Mouse (Mus musculus) adrenal gland, adult 2 months (tissue): ENCODE results near the gene Akr1c19. TPM values are rescaled to one million over a fixed set of nuclear protein-coding genes. Genes with fewer than 3 reads are reported as not detected.
A peak's percentile ranks its signal among the peaks of the same experiment; 100 is the strongest.

Experiments used
- DNase-seq: peaks from one replicate; pipeline ENCODE4 v3.0.0; 2021
- polyA plus RNA-seq: library from polyadenylated mRNA; depleted of rRNA; stranded (reverse); fragments of >200 nt; gene quantifications from 2 replicates; pipeline ENCODE4 v1.2.3, GENCODE M21; 2012; rRNA removed
- total RNA-seq, 2 experiments: library from RNA; stranded (reverse); gene quantifications; 2 replicates each; pipeline ENCODE4 v1.2.3; 2021

Gene Akr1c19
- total and polyA plus RNA-seq, 3 experiments: 0.69 TPM; not detected in 1

DNA sequence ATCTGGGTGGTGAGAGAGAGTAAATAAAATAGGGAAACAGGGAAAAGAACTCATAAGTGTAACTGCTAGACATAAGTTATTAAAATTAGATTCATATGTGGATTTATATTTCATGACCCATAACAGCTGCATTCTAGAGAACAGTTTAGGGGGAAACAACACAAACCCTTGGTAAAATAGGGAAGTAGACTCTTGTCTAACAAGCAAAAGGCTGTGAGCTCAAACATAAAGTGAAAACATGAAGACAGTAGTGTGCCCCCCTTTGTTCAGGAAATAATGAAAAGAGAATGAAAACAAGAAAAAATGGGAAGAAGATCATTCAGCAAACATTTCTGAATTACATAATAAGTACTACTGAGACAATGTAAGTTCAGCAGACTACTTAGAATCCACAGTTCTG lies 42.4 kb downstream of the Akr1c19 start:
- no peak for DNase-seq

DNA sequence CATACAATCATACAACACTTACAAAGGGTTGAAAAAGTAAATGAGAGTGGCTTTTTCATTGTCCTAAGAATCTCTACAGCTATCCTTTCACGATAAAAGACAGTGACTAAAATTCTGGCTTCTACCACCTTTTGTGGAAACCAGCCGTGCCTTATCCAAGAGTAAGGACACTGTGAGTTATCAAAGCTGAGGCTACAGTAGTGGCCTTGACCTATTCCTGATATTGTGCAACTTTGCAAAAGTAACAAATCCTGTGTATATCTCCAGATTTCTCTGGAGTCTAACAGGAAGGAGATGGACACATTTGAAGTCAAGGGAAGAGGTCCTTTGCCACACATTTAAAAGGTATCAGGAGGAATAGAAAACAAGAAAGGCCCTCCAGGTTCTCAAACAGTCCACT lies 49.0 kb downstream of the Akr1c19 start:
- peak; percentile 32 for DNase-seq

DNA sequence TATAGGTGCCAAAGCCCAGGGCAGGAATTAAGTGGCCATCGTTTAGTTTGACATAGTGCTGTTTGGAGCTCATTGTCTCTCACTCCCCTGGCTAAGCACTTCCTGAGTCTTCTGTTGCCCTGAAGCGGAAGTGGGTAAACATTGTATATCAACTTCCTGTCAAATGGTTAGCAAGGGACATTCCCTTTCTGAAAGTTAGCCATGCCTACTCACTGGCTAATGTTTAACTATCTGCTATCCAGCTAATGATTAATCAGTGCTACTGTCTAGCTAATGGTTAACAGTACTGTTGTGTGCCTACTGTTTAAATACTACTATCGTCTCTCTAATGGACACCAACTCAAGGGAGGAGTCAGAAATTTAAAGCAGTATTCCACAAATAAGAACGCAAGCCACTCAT lies 50.8 kb downstream of the Akr1c19 start, which contains the start of gene Akr1c12:
Akr1c12 (minus strand) TSS at position 150 of the 400 bp plus-strand sequence.
- DNase-seq: no peak

DNA sequence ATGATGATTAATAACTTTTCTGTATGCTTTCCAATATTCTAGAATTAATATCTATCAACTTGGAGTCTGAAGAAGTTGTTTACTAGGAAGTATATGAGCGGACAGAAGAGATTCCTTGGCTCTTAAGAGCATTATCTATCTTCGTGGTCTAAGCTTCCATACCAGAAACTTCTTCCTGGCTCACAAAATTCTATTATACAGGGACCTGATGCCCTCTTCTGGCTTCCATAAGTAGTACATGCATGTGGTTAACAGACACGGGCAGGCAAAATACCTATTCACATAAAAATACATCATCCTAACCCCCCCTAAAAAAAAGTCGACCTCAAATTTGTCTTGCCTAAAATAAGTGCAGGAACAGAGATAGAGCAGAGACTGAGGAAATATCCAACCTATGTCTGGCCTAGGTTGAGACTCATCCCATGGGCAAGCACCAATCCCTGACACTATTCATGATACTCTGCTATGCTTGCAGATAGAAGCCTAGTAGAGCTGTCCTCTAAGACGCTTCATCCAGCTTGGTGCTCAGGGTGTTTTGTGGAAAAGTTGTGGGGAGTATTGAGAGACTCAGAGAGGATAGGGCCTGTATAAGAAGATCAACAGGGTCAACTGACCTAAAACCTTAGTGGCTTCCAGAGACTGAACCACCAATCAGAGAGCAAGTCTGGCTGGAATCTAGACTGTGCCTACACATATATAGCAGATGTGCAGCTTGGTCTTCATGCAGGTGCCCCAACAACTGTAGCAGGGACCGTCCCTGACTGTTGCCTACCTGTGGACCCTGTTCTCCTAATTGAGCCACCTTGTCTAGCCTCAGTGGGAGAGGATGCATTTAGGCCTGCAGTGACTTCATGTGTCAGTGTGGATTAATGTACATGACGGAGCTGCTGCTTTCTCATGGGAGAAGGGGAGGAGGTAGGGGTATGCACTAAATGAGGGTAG lies 53.2 kb downstream of the Akr1c19 start:
- peak; percentile 43 for DNase-seq

GRCm38 (mm10) chr13:4296991-4297390 lies 68.5 kb downstream of the Akr1c19 start:
- DNase-seq: no peak

Other genes with a start within 250 kb of the Akr1c19 start
- gene Akr1c14, start 179.7 kb upstream of the Akr1c19 start, total RNA-seq: 1 to 10 TPM in 1 of 2 experiments, under 1 TPM in 1; 0.69 to 2.4 TPM
- 0.04 and 0.07 TPM in 2 replicates for gene Akr1c14, start 179.7 kb upstream of the Akr1c19 start, polyA plus RNA-seq
- gene Akr1c18, start 78.0 kb upstream of the Akr1c19 start, total RNA-seq: 1,000 to 10,000 TPM in 1 of 2 experiments, under 1 TPM in 1; 0.48 to 4,782 TPM
- gene Akr1c18, start 78.0 kb upstream of the Akr1c19 start, polyA plus RNA-seq: 134 and 227 TPM in 2 replicates
- 10 to 100 TPM in 1 of 2 experiments, 1 to 10 TPM in 1; 6.5 to 25.1 TPM for gene Akr1c13, start 37.5 kb upstream of the Akr1c19 start, total RNA-seq
- 3.0 and 3.4 TPM in 2 replicates for gene Akr1c13, start 37.5 kb upstream of the Akr1c19 start, polyA plus RNA-seq
- under 1 TPM; 0.38 to 0.61 TPM for gene Akr1c12, start 50.7 kb downstream of the Akr1c19 start, total RNA-seq
- not detected in 2 replicates for gene Akr1c12, start 50.7 kb downstream of the Akr1c19 start, polyA plus RNA-seq
- 1 to 10 TPM in 1 of 2 experiments, not detected in 1; 2.0 TPM for gene Akr1c6, start 205.6 kb downstream of the Akr1c19 start, total RNA-seq
- not detected in 2 replicates for gene Akr1c6, start 205.6 kb downstream of the Akr1c19 start, polyA plus RNA-seq